Mouse (Mus musculus) limb, embryonic 11.5 days (tissue): ENCODE measurements at regions not wholly inside any gene's neighbourhood (a gene's known extent, or its start where the extent isn't known, plus 50 kb on each side); places are given as distances from the start of the nearest gene placed in this dataset.
A peak's percentile ranks its signal among the peaks of the same experiment; 100 is the strongest.

Experiments used
- ATAC-seq: fragments of 200-750 bp; cut with Nextera tagmentation; 2 replicates; pipeline ENCODE4 v1.8.0; 2017; ENCODE audit warnings: low read depth; ENCODE audit not compliant: insufficient number of reproducible peaks, low FRiP score, low TSS enrichment
- DNase-seq: peaks from one replicate; pipeline ENCODE4 v3.0.0-alpha.2; 2015; ENCODE audit warnings: low spot score
- H3K27ac ChIP-seq: fragments of 300-500 bp; sonication (generic); replicated peaks from 2 replicates; pipeline ENCODE4 v1.5.1; 2014; ENCODE audit warnings: low read depth, mild to moderate bottlenecking, low read length
- H3K27me3 ChIP-seq: fragments of 300-500 bp; sonication (generic); 2 replicates; pipeline ENCODE4 v1.6.1; 2014; ENCODE audit warnings: mild to moderate bottlenecking, low read length, mixed read lengths; ENCODE audit not compliant: control insufficient read depth, insufficient read depth
- H3K36me3 ChIP-seq: fragments of 300-500 bp; sonication (generic); 2 replicates; pipeline ENCODE4 v1.6.1; 2014; ENCODE audit warnings: mild to moderate bottlenecking, low read length, moderate library complexity, mixed read lengths; ENCODE audit not compliant: control insufficient read depth, insufficient read depth
- H3K4me1 ChIP-seq: fragments of 300-500 bp; sonication (generic); 2 replicates; pipeline ENCODE4 v1.6.1; 2014; ENCODE audit warnings: low read length, mixed read lengths; ENCODE audit not compliant: control insufficient read depth, insufficient read depth
- H3K4me2 ChIP-seq: fragments of 300-500 bp; sonication (generic); 2 replicates; pipeline ENCODE4 v1.6.1; 2014; ENCODE audit warnings: low read depth, mild to moderate bottlenecking, moderate library complexity; ENCODE audit not compliant: severe bottlenecking
- H3K4me3 ChIP-seq: fragments of 300-500 bp; sonication (generic); 2 replicates; pipeline ENCODE4 v1.5.1; 2014; ENCODE audit warnings: low read depth, low read length
- H3K9ac ChIP-seq: fragments of 300-500 bp; sonication (generic); 2 replicates; pipeline ENCODE4 v1.6.1; 2014; ENCODE audit warnings: mild to moderate bottlenecking, low read length
- H3K9me3 ChIP-seq: fragments of 300-500 bp; sonication (generic); 2 replicates; pipeline ENCODE4 v1.6.1; 2016; ENCODE audit warnings: low read length; ENCODE audit not compliant: control insufficient read depth
- WGBS: fragments of 180-500 bp; shearing (Covaris S2); extraction: QIAGEN DNeasy Blood & Tissue Kit; methylation state at CpG from one replicate; pipeline ENCODE4 v1.1.7; 2014; 5-methylcytosine and 5-hydroxymethylcytosine counted together

- H3K4me2 ChIP-seq, result no peak overlapping the region
- H3K4me3 ChIP-seq, result no peak overlapping the region
- H3K27ac ChIP-seq, result no peak overlapping the region
- no peaks in the 10 kb centered on the region for H3K4me1 ChIP-seq
- H3K36me3 ChIP-seq, result no peaks in the 10 kb centered on the region
- 46% methylated on average over 15 of the region's 15 CpGs for WGBS
- no peak for ATAC-seq
- no peak for DNase-seq
- H3K9me3 ChIP-seq, result no peaks in the 10 kb centered on the region
- no peaks in the 10 kb centered on the region for H3K27me3 ChIP-seq
- no peak overlapping the region for H3K9ac ChIP-seq
Measured at GRCm38 (mm10) chr19:59628296-59629160, 170.4 kb downstream of the Emx2 start.

- no peaks in the 10 kb centered on the region for H3K4me1 ChIP-seq
- H3K4me2 ChIP-seq, result no peak overlapping the region
- no peak for ATAC-seq
- H3K36me3 ChIP-seq, result no peaks in the 10 kb centered on the region
- DNase-seq, result no peak
- 96% methylated on average over 2 of the region's 2 CpGs for WGBS
- H3K9ac ChIP-seq, result no peak overlapping the region
- no peaks in the 10 kb centered on the region for H3K9me3 ChIP-seq
- no peak overlapping the region for H3K27ac ChIP-seq
- no peaks in the 10 kb centered on the region for H3K27me3 ChIP-seq
- no peak overlapping the region for H3K4me3 ChIP-seq
Measured at GRCm38 (mm10) chr19:59629161-59629445, 170.9 kb downstream of the Emx2 start.

GRCm38 (mm10) chr19:59630095-59630494, 171.9 kb downstream of the Emx2 start:
- Histone ChIP-seq H3K9me3 (no peaks in the 10 kb centered on the region), H3K4me1 (0 out of 2 replicates have a peak, but pooled peaks cover 3% of the 10 kb centered on the region), H3K36me3 (no peaks in the 10 kb centered on the region), H3K4me2 (no peak overlapping the region), H3K9ac (no peak overlapping the region), H3K4me3 (no peak overlapping the region), H3K27me3 (no peaks in the 10 kb centered on the region), H3K27ac (no peak overlapping the region)
- no peak for ATAC-seq
- 59% methylated on average over 8 of the region's 8 CpGs for WGBS
- DNase-seq, result no peak

GRCm38 (mm10) chr19:59630706-59631105, 172.5 kb downstream of the Emx2 start:
- DNase-seq, result no peak
- ATAC-seq, result no peak
- no peaks in the 10 kb centered on the region for H3K9me3 ChIP-seq
- H3K9ac ChIP-seq, result no peak overlapping the region
- H3K27ac ChIP-seq, result no peak overlapping the region
- 47% methylated on average over 4 of the region's 4 CpGs for WGBS
- no peak overlapping the region for H3K4me2 ChIP-seq
- no peak overlapping the region for H3K4me3 ChIP-seq
- no peaks in the 10 kb centered on the region for H3K27me3 ChIP-seq
- peaks cover 7% of the 10 kb centered on the region; the same call in 1 of the 2 replicates for H3K4me1 ChIP-seq
- no peaks in the 10 kb centered on the region for H3K36me3 ChIP-seq

GRCm38 (mm10) chr19:59631541-59631940, 173.4 kb downstream of the Emx2 start:
- DNase-seq, result no peak
- Histone ChIP-seq H3K9ac (no peak overlapping the region), H3K4me1 (peaks cover 12% of the 10 kb centered on the region), H3K36me3 (no peaks in the 10 kb centered on the region), H3K4me2 (no peak overlapping the region), H3K27me3 (no peaks in the 10 kb centered on the region), H3K9me3 (no peaks in the 10 kb centered on the region), H3K27ac (no peak overlapping the region), H3K4me3 (no peak overlapping the region)
- WGBS, result 90% methylated on average over 1 of the region's 1 CpGs
- ATAC-seq, result no peak

- Histone ChIP-seq H3K4me2 (no peak overlapping the region), H3K9me3 (no peaks in the 10 kb centered on the region), H3K4me3 (no peak overlapping the region), H3K36me3 (no peaks in the 10 kb centered on the region), H3K27me3 (no peaks in the 10 kb centered on the region), H3K27ac (no peak overlapping the region), H3K9ac (no peak overlapping the region), H3K4me1 (peaks cover 12% of the 10 kb centered on the region)
- DNase-seq (peak; percentile 51), ATAC-seq (no peak)
- 9% methylated on average over 8 of the region's 8 CpGs for WGBS
Measured at GRCm38 (mm10) chr19:59636271-59636670, 178.1 kb downstream of the Emx2 start.

GRCm38 (mm10) chr19:59642606-59643005, 184.4 kb downstream of the Emx2 start:
- H3K4me2 ChIP-seq, result no peak overlapping the region
- H3K27me3 ChIP-seq, result no peaks in the 10 kb centered on the region
- no peaks in the 10 kb centered on the region for H3K9me3 ChIP-seq
- ATAC-seq (no peak), DNase-seq (no peak)
- no peak overlapping the region for H3K27ac ChIP-seq
- H3K36me3 ChIP-seq, result no peaks in the 10 kb centered on the region
- no peak overlapping the region for H3K9ac ChIP-seq
- WGBS, result 83% methylated on average over 3 of the region's 3 CpGs
- peaks cover 10% of the 10 kb centered on the region for H3K4me1 ChIP-seq
- no peak overlapping the region for H3K4me3 ChIP-seq

GRCm38 (mm10) chr19:59646231-59646630, 188.1 kb downstream of the Emx2 start:
- Histone ChIP-seq H3K27me3 (no peaks in the 10 kb centered on the region), H3K9me3 (no peaks in the 10 kb centered on the region), H3K4me2 (no peak overlapping the region; the same call in 1 of the 2 replicates), H3K4me1 (peaks cover 10% of the 10 kb centered on the region), H3K4me3 (no peak overlapping the region), H3K27ac (peak overlapping the region; percentile 3; the same call in 1 of the 2 replicates), H3K9ac (no peak overlapping the region), H3K36me3 (no peaks in the 10 kb centered on the region)
- 46% methylated on average over 8 of the region's 8 CpGs for WGBS
- peak; percentile 29 for DNase-seq
- no peak for ATAC-seq

- no peak overlapping the region for H3K9ac ChIP-seq
- H3K27ac ChIP-seq, result peak overlapping the region; percentile 3; the same call in 1 of the 2 replicates
- H3K27me3 ChIP-seq, result no peaks in the 10 kb centered on the region
- H3K4me3 ChIP-seq, result no peak overlapping the region
- H3K4me1 ChIP-seq, result peaks cover 10% of the 10 kb centered on the region
- DNase-seq, result peak; percentile 63
- WGBS, result 17% methylated on average over 7 of the region's 7 CpGs
- H3K4me2 ChIP-seq, result no peak overlapping the region
- H3K36me3 ChIP-seq, result no peaks in the 10 kb centered on the region
- ATAC-seq, result no peak
- H3K9me3 ChIP-seq, result no peaks in the 10 kb centered on the region
Measured at GRCm38 (mm10) chr19:59646656-59647055, 188.5 kb downstream of the Emx2 start.
